Comparison of ENCODE assay signal across 29 mouse cellular contexts in genomic region chr9:91964051-91964450, GRCm38 (mm10).
A peak's percentile ranks its signal among the peaks of the same experiment; 100 is the strongest.
DNase-seq lines count a peak whose midpoint lies in the region; ATAC-seq and TF ChIP-seq lines count a peak whose summit lies in the region.
"Had no signal": no experiment of that assay in that cellular context is flagged by ENCODE, and none has a peak within 500 bp of the region (broad histone marks: within the 10 kb centered on the region; RNA-seq: fewer than 3 reads in every experiment).

No protein-coding gene starts in this region.

- H3K4me1 ChIP-seq in midbrain, postnatal 0 days (ENCODE audit: insufficient read depth, low read length), result no peaks in the 10 kb centered on the region
- H3K4me1 ChIP-seq in midbrain, embryonic 15.5 days, result no peaks in the 10 kb centered on the region
- no peaks in the 10 kb centered on the region for H3K4me1 ChIP-seq in liver, embryonic 11.5 days (replicated peaks; ENCODE audit: control insufficient read depth, insufficient read depth, low read length)
- H3K4me1 ChIP-seq: hindbrain, embryonic 10.5 days; limb, embryonic 13.5 days; liver, embryonic 12.5 days; megakaryocyte, embryonic 14.5 days; midbrain, embryonic 12.5 days had no signal

- peak; percentile 74 for DNase-seq in midbrain, postnatal 0 days (ENCODE audit: low spot score)
- peak; percentile 78 for DNase-seq in cerebellum, adult 11 months
- peak; percentile 94 for DNase-seq in cerebellum, adult 9-10 months
- peak; percentile 79 to 80 for DNase-seq in cerebellum, postnatal 36 days
- no peak for DNase-seq in right cerebral cortex, postnatal 4 days
- DNase-seq in liver, embryonic 11.5 days (ENCODE audit: low spot score), result no peak
- no peak for DNase-seq in frontal cortex, postnatal 14 days (ENCODE audit: low spot score in 2 of 2)
- DNase-seq: adrenal gland, adult 8-10 months; B cell, adult 2 months; gastrocnemius, postnatal 14 days; heart, postnatal 14 days; kidney, adult 8-10 months; kidney, postnatal 4 days; liver, postnatal 0 days; lung, postnatal 36 days; right cerebral cortex, adult 18-20 months; thymus, adult 2 months had no signal

- no peak overlapping the region for H3K9ac ChIP-seq in midbrain, postnatal 0 days (replicated peaks; ENCODE audit: low read length, poor library complexity, severe bottlenecking)
- no peak overlapping the region for H3K9ac ChIP-seq in midbrain, embryonic 15.5 days
- no peak overlapping the region for H3K9ac ChIP-seq in liver, embryonic 11.5 days (ENCODE audit: low read depth, low read length)
- H3K9ac ChIP-seq: limb, embryonic 13.5 days; liver, embryonic 12.5 days; liver, postnatal 0 days; midbrain, embryonic 12.5 days had no signal

- no peak for TF ChIP-seq CTCF in midbrain, postnatal 0 days (IDR thresholded peaks at IDR 0.05)

- H3K4me3 ChIP-seq in midbrain, postnatal 0 days (ENCODE audit: low read depth, low read length), result no peak overlapping the region
- H3K4me3 ChIP-seq in midbrain, embryonic 15.5 days, result no peak overlapping the region
- no peak overlapping the region for H3K4me3 ChIP-seq in liver, embryonic 11.5 days (ENCODE audit: low read depth, low read length)
- H3K4me3 ChIP-seq: erythroblast, embryonic 14.5 days; hindbrain, embryonic 10.5 days; left cerebral cortex, adult 2 months; limb, embryonic 13.5 days; liver, embryonic 12.5 days; megakaryocyte, embryonic 14.5 days; midbrain, embryonic 12.5 days had no signal

- ATAC-seq in midbrain, postnatal 0 days (ENCODE audit: low FRiP score), result no peak
- no peak for ATAC-seq in midbrain, embryonic 15.5 days (replicated peaks)
- no peak for ATAC-seq in liver, embryonic 11.5 days (replicated peaks; ENCODE audit: low FRiP score)
- ATAC-seq: activated CD4-positive, CD25-positive, alpha-beta regulatory T cell, adult 4 months; hindbrain, embryonic 16.5 days; intestine, embryonic 16.5 days; liver, embryonic 12.5 days; liver, postnatal 0 days had no signal

- no peaks in the 10 kb centered on the region for H3K36me3 ChIP-seq in midbrain, postnatal 0 days (ENCODE audit: insufficient read depth, low read length)
- no peaks in the 10 kb centered on the region for H3K36me3 ChIP-seq in midbrain, embryonic 15.5 days (replicated peaks)
- H3K36me3 ChIP-seq in liver, embryonic 11.5 days (ENCODE audit: control insufficient read depth, insufficient read depth, low read length), result no peaks in the 10 kb centered on the region
- H3K36me3 ChIP-seq: hindbrain, embryonic 10.5 days; limb, embryonic 13.5 days; liver, embryonic 12.5 days; midbrain, embryonic 12.5 days had no signal

- 54% methylated on average over 2 of the region's 2 CpGs for WGBS in midbrain, postnatal 0 days
- WGBS in midbrain, embryonic 15.5 days, result 62% methylated on average over 2 of the region's 2 CpGs
- WGBS in liver, embryonic 11.5 days, result 68% methylated on average over 2 of the region's 2 CpGs

- no peak overlapping the region for H3K27ac ChIP-seq in midbrain, postnatal 0 days (ENCODE audit: low read depth, low read length)
- H3K27ac ChIP-seq in midbrain, embryonic 15.5 days, result no peak overlapping the region
- H3K27ac ChIP-seq in liver, embryonic 11.5 days (ENCODE audit: low read depth, low read length), result no peak overlapping the region
- H3K27ac ChIP-seq: hindbrain, embryonic 10.5 days; kidney, postnatal 0 days; left cerebral cortex, adult 2 months; limb, embryonic 13.5 days; liver, embryonic 12.5 days; midbrain, embryonic 12.5 days had no signal

- no peaks in the 10 kb centered on the region for H3K27me3 ChIP-seq in midbrain, postnatal 0 days (ENCODE audit: insufficient read depth, low read length)
- H3K27me3 ChIP-seq in midbrain, embryonic 15.5 days (replicated peaks), result no peaks in the 10 kb centered on the region
- H3K27me3 ChIP-seq in liver, embryonic 11.5 days (replicated peaks; ENCODE audit: control insufficient read depth, insufficient read depth, low read length), result no peaks in the 10 kb centered on the region
- H3K27me3 ChIP-seq: limb, embryonic 13.5 days; liver, embryonic 12.5 days; megakaryocyte, embryonic 14.5 days; midbrain, embryonic 12.5 days had no signal

- H3K4me2 ChIP-seq in midbrain, postnatal 0 days (ENCODE audit: low read depth, low read length, poor library complexity, severe bottlenecking), result no peak overlapping the region
- no peak overlapping the region for H3K4me2 ChIP-seq in midbrain, embryonic 15.5 days
- no peak overlapping the region for H3K4me2 ChIP-seq in liver, embryonic 11.5 days
- H3K4me2 ChIP-seq: limb, embryonic 13.5 days; liver, embryonic 12.5 days; midbrain, embryonic 12.5 days had no signal

- H3K9me3 ChIP-seq in midbrain, postnatal 0 days (ENCODE audit: low read length), result no peaks in the 10 kb centered on the region
- H3K9me3 ChIP-seq in midbrain, embryonic 15.5 days, result no peaks in the 10 kb centered on the region; the same call in 1 of the 2 replicates
- no peaks in the 10 kb centered on the region for H3K9me3 ChIP-seq in liver, embryonic 11.5 days (ENCODE audit: control insufficient read depth, low read length)
- H3K9me3 ChIP-seq: hindbrain, embryonic 10.5 days; limb, embryonic 13.5 days; liver, embryonic 12.5 days; megakaryocyte, embryonic 14.5 days; midbrain, embryonic 12.5 days had no signal

Comparison
In these comparisons a context has a peak if more than half of its experiments do, and no peak if none do; other contexts are left out.
1. DNase-seq: peak in midbrain, postnatal 0 days (single experiment), cerebellum, adult 11 months (single experiment), cerebellum, adult 9-10 months (single experiment) and cerebellum, postnatal 36 days (2 of 2); none in right cerebral cortex, postnatal 4 days (single experiment), liver, embryonic 11.5 days (single experiment) and frontal cortex, postnatal 14 days (0 of 2).